Mouse (Mus musculus): ENCODE measurements around the gene Atp7a. TPM values are rescaled to one million over a fixed set of nuclear protein-coding genes. Genes with fewer than 3 reads are reported as not detected.
"Not testable (repeated sequence)": the region's sequence is repeated elsewhere in the genome, so short reads cannot be mapped to it uniquely, and the experiment has no call there.

The Atp7a gene
- polyA plus RNA-seq, 1 experiment from 2014 or later = 23.5 TPM

DNA sequence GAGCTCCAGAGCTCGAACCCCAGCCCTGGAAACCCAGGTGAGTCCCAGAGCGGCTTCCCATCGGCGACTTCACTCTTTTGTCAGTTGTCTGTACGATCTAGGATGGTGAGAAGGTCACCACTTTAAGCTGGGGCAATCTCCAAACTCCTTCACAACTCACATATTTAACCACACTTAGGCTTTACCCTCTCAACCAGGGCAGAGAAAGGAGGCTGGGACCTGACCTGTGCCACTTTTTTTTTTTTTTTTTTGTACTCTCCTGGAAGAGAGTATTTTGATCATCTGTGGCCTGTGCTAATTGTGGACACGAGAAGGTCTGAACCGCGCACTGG, 233 bp downstream of the Atp7a start:
- peak overlapping the region; percentile 85 for H3K27ac ChIP-seq
- H3K4me2 ChIP-seq = peak overlapping the region; percentile 56
- no peaks in the 10 kb centered on the region for H3K4me1 ChIP-seq
- 20% methylated on average over 8 of the region's 8 CpGs for WGBS
- no peaks in the 10 kb centered on the region for H3K36me3 ChIP-seq
- peaks cover 6% of the 10 kb centered on the region; the same call in 1 of the 2 replicates for H3K27me3 ChIP-seq
- peak overlapping the region; percentile 52 for H3K4me3 ChIP-seq
- ATAC-seq (ENCODE audit: insufficient number of reproducible peaks, insufficient read depth, low FRiP score, low TSS enrichment, low read depth) = no peak
- H3K9me3 ChIP-seq = no peaks in the 10 kb centered on the region
- peak overlapping the region; percentile 76 for H3K9ac ChIP-seq

DNA sequence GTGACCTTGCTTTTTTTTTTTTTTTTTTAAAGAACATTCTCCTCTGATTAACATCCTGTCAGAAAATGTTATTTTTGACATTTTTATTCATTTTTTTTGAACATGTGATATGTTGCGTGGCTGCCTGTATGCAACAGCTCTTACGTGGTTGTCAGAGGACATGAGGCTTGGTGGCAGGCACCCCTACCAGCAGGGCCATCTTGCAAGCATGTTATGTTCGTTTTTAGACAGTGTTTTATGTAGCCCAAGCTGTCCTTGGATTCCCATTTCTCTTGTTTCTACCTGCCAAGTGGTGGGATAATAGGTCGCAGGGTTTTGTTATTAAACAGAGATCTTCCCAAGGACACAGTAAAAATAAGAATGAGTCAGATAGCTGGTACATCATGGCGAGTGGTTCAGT, 3.1 kb downstream of the Atp7a start:
- Histone ChIP-seq H3K27ac (no peak overlapping the region), H3K4me2 (no peak overlapping the region), H3K9me3 (no peaks in the 10 kb centered on the region), H3K27me3 (peaks cover 6% of the 10 kb centered on the region; the same call in 1 of the 2 replicates), H3K4me3 (no peak overlapping the region), H3K9ac (no peak overlapping the region), H3K36me3 (no peaks in the 10 kb centered on the region), H3K4me1 (no peaks in the 10 kb centered on the region)
- no peak for ATAC-seq (ENCODE audit: insufficient number of reproducible peaks, insufficient read depth, low FRiP score, low TSS enrichment, low read depth)
- 71% methylated on average over 5 of the region's 5 CpGs for WGBS

GRCm38 (mm10) chrX:106031124-106031523, 4.0 kb downstream of the Atp7a start:
- Histone ChIP-seq H3K27ac (no peak overlapping the region), H3K4me2 (no peak overlapping the region), H3K4me1 (no peaks in the 10 kb centered on the region), H3K9me3 (no peaks in the 10 kb centered on the region), H3K4me3 (no peak overlapping the region), H3K27me3 (peaks cover 6% of the 10 kb centered on the region; the same call in 1 of the 2 replicates), H3K36me3 (no peaks in the 10 kb centered on the region), H3K9ac (no peak overlapping the region)
- ATAC-seq (ENCODE audit: insufficient number of reproducible peaks, insufficient read depth, low FRiP score, low TSS enrichment, low read depth) = no peak

DNA sequence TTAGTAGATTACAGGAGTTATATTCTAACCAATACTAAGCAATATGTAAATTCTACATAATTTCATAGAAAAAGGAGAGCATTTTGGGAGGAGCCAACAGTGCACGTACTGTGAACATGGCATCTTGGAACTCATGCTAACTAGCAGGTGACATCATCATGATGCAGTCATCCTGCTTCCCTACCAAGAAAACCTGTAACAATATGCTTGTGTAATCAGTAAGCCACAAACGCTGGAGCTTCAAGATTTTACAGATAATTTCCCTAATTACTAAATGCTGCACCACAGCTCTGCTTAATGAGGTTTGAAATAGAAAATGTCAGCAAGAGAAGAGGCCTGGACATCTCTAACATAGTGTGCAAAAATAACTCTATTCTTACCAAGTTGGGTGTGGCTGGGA, 8.7 kb downstream of the Atp7a start:
- Histone ChIP-seq H3K9ac (no peak overlapping the region), H3K27ac (no peak overlapping the region), H3K4me2 (no peak overlapping the region), H3K4me1 (no peaks in the 10 kb centered on the region), H3K4me3 (no peak overlapping the region), H3K27me3 (peaks cover 19% of the 10 kb centered on the region), H3K36me3 (no peaks in the 10 kb centered on the region), H3K9me3 (no peaks in the 10 kb centered on the region)
- no peak for ATAC-seq (ENCODE audit: insufficient number of reproducible peaks, insufficient read depth, low FRiP score, low TSS enrichment, low read depth)
- 70% methylated on average over 2 of the region's 2 CpGs for WGBS

- Histone ChIP-seq H3K4me1 (no peaks in the 10 kb centered on the region), H3K36me3 (no peaks in the 10 kb centered on the region), H3K4me3 (no peak overlapping the region), H3K9ac (no peak overlapping the region), H3K4me2 (no peak overlapping the region), H3K27ac (no peak overlapping the region), H3K9me3 (no peaks in the 10 kb centered on the region), H3K27me3 (peaks cover 19% of the 10 kb centered on the region)
- ATAC-seq (ENCODE audit: insufficient number of reproducible peaks, insufficient read depth, low FRiP score, low TSS enrichment, low read depth) = no peak
- 80% methylated on average over 3 of the region's 3 CpGs for WGBS
These were observed 10.2 kb downstream of the Atp7a start for GRCm38 (mm10) chrX:106037185-106037752.

DNA sequence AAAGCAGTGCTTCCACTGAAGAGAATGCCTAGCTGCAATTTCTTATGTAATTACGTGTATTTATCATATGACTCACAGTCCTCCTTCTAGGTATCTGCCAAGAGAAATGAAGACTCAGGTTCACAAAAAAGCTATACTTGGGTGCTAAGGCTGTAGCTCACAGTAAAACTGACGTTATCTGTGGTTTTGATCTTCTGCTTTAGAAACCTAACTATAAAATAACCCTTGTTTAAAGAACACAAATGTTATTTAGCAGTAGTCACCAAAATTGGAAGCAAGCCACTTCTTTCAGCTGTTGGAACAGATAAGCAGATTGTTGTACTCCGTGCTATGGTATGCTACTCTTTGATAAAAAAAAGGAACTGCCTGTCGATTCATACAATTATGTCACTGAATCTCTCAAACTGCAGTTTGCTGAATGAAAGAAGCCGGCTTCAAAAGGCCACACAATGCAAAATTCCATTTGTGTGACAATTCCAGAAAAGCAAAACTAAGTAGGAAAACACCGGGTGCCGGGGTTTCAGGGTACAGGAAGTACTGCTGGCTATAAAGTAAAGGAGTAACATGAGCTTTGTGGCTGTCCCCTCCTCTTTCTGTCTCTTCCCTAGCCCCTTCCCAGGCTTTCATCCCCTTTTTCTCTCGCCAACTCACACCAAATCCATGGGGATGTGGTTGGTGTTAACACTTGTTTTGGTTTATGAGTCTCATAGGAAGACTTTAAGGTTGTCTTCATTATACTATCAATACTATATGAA, 17.0 kb downstream of the Atp7a start:
- 48% methylated on average over 8 of the region's 8 CpGs for WGBS
- Histone ChIP-seq H3K27ac (no peak overlapping the region), H3K4me1 (peaks cover 8% of the 10 kb centered on the region; the same call in 1 of the 2 replicates), H3K36me3 (no peaks in the 10 kb centered on the region), H3K27me3 (peaks cover 9% of the 10 kb centered on the region), H3K9me3 (no peaks in the 10 kb centered on the region), H3K4me3 (no peak overlapping the region), H3K4me2 (no peak overlapping the region), H3K9ac (no peak overlapping the region)
- no peak for ATAC-seq (ENCODE audit: insufficient number of reproducible peaks, insufficient read depth, low FRiP score, low TSS enrichment, low read depth)

DNA sequence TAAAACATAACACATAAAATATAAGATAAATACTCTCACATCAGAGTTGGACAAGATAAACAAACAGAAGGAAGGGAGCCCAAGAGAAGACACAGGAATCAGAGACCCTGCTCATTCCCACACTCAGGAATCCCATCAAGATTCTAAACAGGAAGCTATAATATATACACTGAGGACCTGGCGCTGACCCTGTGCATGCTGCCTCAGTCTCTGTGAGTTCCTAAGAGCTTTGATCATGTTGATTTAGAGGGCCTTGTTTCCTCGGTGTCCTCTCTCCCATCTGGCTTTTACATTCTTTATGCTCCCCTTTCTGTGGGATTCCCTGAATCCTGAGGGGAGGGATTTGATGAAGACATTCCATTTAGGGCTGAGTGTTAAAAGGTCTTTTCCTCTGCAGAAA, 18.4 kb downstream of the Atp7a start:
- Histone ChIP-seq H3K9ac (no peak overlapping the region), H3K4me2 (no peak overlapping the region), H3K27me3 (peaks cover 3% of the 10 kb centered on the region; the same call in 1 of the 2 replicates), H3K4me1 (peaks cover 8% of the 10 kb centered on the region; the same call in 1 of the 2 replicates), H3K4me3 (no peak overlapping the region), H3K27ac (no peak overlapping the region), H3K36me3 (no peaks in the 10 kb centered on the region), H3K9me3 (no peaks in the 10 kb centered on the region)
- 39% methylated on average over 2 of the region's 2 CpGs for WGBS
- ATAC-seq (ENCODE audit: insufficient number of reproducible peaks, insufficient read depth, low FRiP score, low TSS enrichment, low read depth) = no peak

GRCm38 (mm10) chrX:106045928-106046327, 18.9 kb downstream of the Atp7a start:
- WGBS = 71% methylated on average over 9 of the region's 9 CpGs
- Histone ChIP-seq H3K27me3 (peaks cover 3% of the 10 kb centered on the region; the same call in 1 of the 2 replicates), H3K27ac (no peak overlapping the region)

GRCm38 (mm10) chrX:106048191-106048590, 21.1 kb downstream of the Atp7a start:
- Histone ChIP-seq H3K27me3 (no peaks in the 10 kb centered on the region; the same call in 1 of the 2 replicates), H3K4me2 (no peak overlapping the region), H3K9me3 (no peaks in the 10 kb centered on the region), H3K9ac (no peak overlapping the region), H3K36me3 (no peaks in the 10 kb centered on the region), H3K27ac (no peak overlapping the region), H3K4me3 (no peak overlapping the region), H3K4me1 (peaks cover 8% of the 10 kb centered on the region; the same call in 1 of the 2 replicates)
- no peak for ATAC-seq (ENCODE audit: insufficient number of reproducible peaks, insufficient read depth, low FRiP score, low TSS enrichment, low read depth)
- 74% methylated on average over 1 of the region's 1 CpGs for WGBS

More at GRCm38 (mm10) chrX:106045928-106046327, 18.9 kb downstream of the Atp7a start:
- ATAC-seq (ENCODE audit: insufficient number of reproducible peaks, insufficient read depth, low FRiP score, low TSS enrichment, low read depth) = no peak
- no peak overlapping the region for H3K4me3 ChIP-seq
- H3K36me3 ChIP-seq = no peaks in the 10 kb centered on the region
- H3K9ac ChIP-seq = no peak overlapping the region
- peaks cover 8% of the 10 kb centered on the region; the same call in 1 of the 2 replicates for H3K4me1 ChIP-seq
- no peak overlapping the region for H3K4me2 ChIP-seq
- H3K9me3 ChIP-seq = no peaks in the 10 kb centered on the region

- H3K4me1 ChIP-seq; H3K27ac ChIP-seq; H3K36me3 ChIP-seq; ATAC-seq (ENCODE audit: insufficient number of reproducible peaks, insufficient read depth, low FRiP score, low TSS enrichment, low read depth); H3K4me3 ChIP-seq; H3K9me3 ChIP-seq; H3K27me3 ChIP-seq; H3K9ac ChIP-seq; H3K4me2 ChIP-seq: not testable (repeated sequence)
- WGBS = 94% methylated on average over 2 of the region's 2 CpGs
These were observed 50.8 kb downstream of the Atp7a start for GRCm38 (mm10) chrX:106077858-106078257.

DNA sequence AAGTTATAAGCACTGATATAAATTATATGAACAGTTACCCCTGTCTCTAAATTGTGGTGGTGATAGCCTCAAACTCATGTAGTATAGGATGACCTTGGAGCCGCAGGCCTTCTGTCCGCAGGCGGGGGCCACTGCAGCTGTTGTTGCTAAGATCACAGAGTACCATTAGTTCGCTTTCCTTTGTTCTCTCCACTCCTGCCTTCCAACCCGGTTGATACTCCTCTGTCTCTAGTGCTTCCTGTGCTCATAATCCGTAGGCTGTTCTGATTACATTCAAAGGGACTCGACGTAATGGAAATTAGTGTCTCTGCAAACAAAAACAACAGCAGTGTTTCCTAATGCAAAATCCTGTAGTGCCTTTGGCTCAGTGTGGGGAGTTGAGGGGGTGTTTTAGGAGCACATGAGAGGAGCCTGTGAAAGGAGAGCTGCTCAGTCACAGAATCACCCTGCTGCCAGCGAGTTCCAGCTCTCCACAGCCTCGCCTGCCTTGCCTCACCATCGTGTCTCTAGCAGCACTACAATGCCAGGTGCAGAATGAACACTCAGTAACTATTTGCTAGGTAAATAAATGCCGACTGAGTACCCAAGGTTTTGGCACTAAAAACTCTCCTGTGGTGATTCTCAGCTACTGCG, 53.9 kb downstream of the Atp7a start:
- Histone ChIP-seq H3K4me2 (no peak overlapping the region), H3K4me3 (no peak overlapping the region), H3K9me3 (no peaks in the 10 kb centered on the region), H3K36me3 (peaks cover 4% of the 10 kb centered on the region), H3K27ac (no peak overlapping the region), H3K27me3 (no peaks in the 10 kb centered on the region; the same call in 1 of the 2 replicates), H3K4me1 (no peaks in the 10 kb centered on the region), H3K9ac (no peak overlapping the region)
- ATAC-seq (ENCODE audit: insufficient number of reproducible peaks, insufficient read depth, low FRiP score, low TSS enrichment, low read depth) = no peak
- 47% methylated on average over 13 of the region's 13 CpGs for WGBS

GRCm38 (mm10) chrX:106082518-106082917, 55.4 kb downstream of the Atp7a start:
- H3K4me2 ChIP-seq = no peak overlapping the region
- no peaks in the 10 kb centered on the region for H3K4me1 ChIP-seq
- no peaks in the 10 kb centered on the region; the same call in 1 of the 2 replicates for H3K27me3 ChIP-seq
- H3K27ac ChIP-seq = no peak overlapping the region
- ATAC-seq (ENCODE audit: insufficient number of reproducible peaks, insufficient read depth, low FRiP score, low TSS enrichment, low read depth) = no peak
- no peak overlapping the region for H3K9ac ChIP-seq
- H3K4me3 ChIP-seq = no peak overlapping the region
- peaks cover 4% of the 10 kb centered on the region for H3K36me3 ChIP-seq
- H3K9me3 ChIP-seq = no peaks in the 10 kb centered on the region

Measured in embryonic facial prominence, embryonic 13.5 days (tissue).